Mouse (Mus musculus): ENCODE measurements around the gene Gamt.
"Not testable (repeated sequence)": the region's sequence is repeated elsewhere in the genome, so short reads cannot be mapped to it uniquely, and the experiment has no call there.

Gene Gamt

DNA sequence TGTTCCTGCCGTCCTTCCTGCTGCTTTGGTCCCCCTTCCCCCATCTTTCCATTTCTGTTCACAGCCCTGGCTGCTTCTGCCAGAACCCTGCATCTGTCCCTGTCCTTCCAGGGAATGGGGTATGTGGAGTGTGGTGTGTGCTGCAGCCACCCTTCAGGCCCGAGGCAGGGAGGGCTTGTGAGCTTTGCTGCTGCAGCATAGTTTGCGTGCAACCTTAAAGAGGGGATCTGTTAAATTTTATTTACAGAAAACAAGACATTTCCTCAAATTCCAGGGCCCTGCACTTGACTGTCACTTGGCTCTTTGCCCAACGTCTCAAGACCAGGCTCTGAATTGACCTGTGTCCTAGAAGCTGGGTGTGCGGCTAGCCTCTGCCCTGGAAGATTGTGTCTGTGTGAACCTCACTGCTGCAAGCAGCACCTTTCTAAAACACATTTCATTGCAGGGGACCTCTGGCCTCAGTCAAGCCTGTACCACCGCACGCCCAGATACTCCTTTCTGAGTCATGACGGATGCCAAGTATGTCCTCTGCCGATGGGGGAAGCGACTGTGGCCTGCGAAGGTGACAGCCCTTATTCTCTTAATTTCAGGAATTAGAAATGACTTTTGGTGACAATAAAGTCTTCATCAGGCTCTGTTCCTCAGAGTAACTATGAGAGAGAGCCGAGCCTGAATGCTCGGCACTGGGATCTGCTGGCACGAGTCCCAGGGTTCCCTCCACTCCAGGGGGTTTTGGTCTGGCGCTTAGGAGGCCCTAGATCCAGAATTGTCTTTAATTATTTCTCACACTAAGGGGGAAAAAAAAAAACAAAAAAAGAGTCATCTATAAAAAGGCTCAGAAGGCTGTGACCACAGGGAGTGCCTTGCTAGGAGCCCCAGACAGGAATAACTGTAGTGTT lies 32.7 kb downstream of the Gamt start:
- DNase-seq (ENCODE audit: low read depth, low spot score): no peak

DNA sequence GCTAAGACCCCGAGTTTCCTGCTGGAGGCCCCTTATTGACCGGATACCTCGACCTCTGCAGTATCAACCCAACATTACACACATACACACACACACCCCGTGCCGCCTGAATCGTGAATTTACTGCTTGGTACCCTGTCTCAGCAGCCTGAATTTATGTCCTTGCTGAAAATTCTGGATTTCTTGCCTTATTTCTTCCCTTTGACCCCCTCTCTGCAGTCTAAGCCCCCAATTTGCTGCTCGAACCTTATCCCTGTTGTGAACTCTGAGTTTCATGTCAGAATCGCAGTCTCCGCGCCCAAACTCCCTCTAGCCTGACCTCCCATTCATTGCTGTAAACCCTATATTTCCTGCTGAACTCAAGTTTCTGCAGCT lies 33.7 kb downstream of the Gamt start:
- DNase-seq (ENCODE audit: low read depth, low spot score): no peak

DNA sequence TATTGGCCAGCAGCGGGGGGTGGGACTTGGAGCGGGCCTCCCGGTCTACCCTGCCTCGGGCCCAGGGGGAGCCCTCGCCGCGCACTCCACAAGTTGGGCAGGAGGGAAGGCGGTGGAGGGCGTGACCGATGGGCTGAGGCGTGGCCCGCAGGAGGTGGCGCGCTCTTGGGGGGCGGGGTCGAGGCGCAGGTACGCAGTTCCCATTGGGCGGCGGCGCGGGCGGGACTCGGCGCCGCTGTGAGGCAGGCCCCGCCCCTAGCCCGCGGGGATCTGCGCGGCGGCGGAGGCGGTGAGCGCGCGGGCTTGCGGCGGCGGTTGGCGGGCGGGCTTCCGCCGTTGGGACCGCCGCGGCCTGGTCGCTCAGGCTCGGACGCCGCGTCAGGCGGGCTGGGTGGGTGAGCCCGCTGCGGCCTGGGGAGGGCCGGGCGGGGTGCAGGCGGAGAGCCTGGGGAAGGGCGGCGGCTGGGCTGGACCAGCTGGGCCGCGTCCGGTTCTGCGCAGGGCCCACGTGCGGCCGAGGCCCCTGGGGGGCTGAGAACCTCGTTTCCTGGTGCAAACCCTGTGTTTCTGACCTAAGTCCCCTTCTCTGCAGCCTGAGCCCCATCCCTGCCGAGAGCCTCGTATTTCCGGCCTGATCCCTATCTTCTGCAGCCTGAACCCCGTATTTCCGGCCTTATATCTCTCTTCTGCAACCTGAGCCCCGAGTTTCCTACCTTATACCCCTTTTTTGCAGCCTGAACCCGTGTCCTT lies 34.2 kb downstream of the Gamt start, which contains the start of gene Mum1:
Mum1 (plus strand) TSS at position 19 of the 750 bp plus-strand sequence.
- peak; percentile 94 for DNase-seq (ENCODE audit: low read depth, low spot score)

DNA sequence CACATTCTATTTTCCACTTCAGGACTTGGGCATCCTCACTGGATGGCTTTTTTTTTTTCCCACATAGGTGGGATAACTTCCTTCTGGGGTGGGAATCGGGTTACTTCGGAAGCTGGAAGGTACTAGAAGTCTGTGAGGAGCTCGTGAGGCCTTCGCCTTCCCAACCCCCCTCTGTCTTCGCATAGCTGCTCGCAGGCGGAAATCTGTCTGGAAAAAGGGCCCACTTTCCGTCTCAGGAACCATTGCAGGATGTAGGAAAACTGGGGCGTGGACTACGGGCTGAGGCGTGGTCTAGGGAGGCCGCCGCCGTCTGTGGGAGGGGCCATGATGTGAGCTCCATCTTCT lies 34.8 kb downstream of the Gamt start:
- no peak for DNase-seq (ENCODE audit: low read depth, low spot score)

DNA sequence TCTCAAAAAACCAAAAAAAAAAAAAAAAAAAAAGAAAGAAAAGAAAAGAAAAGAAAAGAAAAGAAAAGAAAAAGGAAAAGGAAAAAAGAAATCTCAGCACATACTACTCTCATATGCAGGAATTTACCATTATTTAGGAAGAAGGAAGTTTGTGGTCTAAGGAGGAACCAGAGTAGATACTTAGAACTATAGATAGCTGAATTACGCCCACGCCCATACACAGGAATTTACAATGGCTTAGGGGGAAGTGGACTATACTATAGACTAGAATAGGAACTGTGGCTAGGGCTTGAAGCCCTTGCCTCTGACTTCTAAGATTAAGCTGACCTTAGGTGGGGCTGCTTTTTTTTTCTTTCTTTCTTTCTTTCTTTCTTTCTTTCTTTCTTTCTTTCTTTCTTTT lies 37.7 kb downstream of the Gamt start:
- DNase-seq (ENCODE audit: low read depth, low spot score): not testable (repeated sequence)

DNA sequence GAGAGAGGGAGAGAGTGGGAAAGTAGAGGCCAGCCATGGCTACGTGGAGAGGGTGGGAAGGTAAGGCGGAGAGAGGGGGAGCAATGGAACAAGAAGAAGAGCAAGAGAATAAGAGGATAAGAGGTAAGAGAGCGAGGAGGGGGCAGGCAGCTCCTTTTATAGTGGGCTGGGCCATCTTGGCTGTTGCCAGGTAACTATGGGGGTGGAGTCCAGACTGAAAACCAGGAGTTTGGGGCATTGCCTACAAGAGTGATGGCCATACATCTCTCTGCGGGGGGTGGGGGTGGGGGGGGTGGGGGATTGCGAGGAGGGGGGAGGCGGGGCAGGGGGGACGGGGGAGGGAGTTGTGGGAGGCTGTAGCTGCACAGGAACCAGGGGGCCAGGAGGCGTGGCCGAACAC lies 40.1 kb downstream of the Gamt start:
- no peak for DNase-seq (ENCODE audit: low read depth, low spot score)

DNA sequence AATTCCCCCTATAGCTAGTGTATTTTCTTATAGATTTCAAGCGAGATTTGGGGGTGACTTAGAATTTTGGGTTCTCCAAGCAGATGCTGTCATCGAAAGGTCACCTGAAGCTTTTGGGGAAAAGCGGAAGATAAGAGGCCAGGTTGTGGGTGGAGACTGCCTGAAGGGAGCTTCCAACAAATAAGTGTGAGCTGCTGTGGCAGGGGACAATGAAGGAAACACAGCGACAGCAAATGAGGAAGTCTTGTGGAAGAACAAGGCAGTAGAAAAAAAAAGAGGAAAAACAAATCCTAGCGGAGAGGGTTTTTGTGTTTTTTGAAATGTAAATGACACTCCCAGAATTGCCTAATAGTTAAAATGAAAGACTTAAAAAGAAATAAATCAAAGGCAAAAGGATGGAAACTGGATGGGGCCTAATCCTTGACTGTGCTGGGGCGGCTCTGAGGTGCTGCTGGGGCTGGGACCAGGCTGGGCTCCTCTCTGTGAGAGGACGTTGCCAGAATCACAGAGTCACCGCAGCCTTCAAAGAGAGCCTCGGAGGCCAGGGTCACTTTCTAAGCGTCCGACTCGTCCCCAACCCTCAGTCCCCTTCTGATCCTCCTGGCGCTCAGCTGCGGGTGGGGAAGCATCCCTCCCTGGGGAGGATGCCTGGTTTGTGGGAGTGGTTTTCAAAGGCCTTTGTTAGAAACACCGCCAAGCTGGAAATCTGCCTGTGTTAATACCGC lies 45.6 kb downstream of the Gamt start:
- no peak for DNase-seq (ENCODE audit: low read depth, low spot score)

DNA sequence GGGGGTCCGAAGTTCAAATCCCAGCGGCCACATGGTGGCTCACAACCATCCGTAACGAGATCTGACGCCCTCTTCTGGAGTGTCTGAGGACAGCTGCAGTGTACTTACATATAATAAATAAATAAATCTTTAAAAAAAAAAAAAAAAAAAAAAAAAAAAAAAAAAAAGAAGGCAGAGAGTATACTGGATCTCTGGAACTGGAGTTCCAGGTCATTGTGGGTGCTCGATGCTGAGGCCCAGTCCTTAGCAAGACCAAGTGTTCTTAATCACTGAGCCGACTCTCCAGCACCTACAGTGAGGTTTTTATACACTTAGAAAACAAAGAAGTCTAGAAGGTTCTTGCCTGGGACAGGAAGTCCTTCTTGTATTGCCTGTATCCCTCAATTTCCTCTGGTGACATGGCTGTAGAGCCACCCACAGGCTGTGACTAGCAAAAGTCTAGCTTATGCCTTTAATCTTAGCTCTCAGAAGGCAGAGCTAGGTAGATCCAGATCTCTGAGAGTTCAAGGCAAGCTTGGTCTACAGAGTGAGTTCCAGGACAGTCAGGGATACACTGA lies 49.2 kb downstream of the Gamt start:
- DNase-seq (ENCODE audit: low read depth, low spot score): not testable (repeated sequence)

DNA sequence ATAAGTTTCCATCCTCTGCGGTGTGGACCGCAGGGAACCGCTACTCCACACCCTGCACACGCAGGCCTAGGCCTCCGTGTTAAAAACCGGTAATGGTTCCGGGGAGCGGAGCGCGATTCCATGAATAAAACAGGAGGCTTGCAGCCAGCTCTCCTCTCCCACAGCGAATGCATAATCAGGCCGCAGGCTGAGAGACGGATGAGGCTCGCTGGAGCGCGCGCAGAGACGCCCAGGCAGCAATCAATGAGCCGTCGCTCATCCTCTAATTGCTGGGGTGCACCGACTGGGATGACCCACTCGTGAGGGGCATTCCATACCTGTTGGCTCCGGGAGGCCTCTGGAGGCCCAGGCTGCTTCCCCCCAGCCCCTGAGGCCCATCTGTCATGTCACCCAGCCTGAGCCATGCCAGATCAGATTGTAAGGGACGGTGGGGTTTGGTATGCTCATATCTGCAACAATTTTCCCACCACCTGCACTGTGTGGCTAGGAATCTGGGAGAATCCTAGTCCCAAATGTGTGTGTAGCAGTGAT lies 51.9 kb downstream of the Gamt start:
- no peak for DNase-seq (ENCODE audit: low read depth, low spot score)

DNA sequence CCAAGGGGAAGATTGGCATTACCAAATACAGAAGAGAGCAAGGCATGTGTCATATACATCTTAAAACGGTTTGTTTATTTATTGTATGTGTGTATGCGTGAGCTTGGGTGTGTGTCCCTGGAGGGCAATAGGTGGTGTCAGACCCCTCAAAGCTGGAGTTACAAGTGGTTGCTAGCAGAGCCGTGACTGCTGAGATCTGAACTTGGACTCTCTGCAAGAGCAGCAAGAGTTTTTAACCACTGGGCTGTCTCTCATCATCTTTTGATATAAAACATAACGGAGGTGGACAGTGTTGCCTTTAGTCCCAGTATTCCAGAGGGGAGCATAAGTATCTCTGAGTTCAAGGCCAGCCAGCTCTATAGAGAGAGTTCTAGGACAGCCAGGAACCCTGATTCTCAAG lies 52.6 kb downstream of the Gamt start:
- DNase-seq (ENCODE audit: low read depth, low spot score): no peak
